Mouse (Mus musculus): ENCODE results near the gene Mest. TPM values are rescaled to one million over a fixed set of nuclear protein-coding genes. Genes with fewer than 3 reads are reported as not detected.

Mest gene
- total and polyA plus RNA-seq, 3 experiments: 0.12 to 0.31 TPM; not detected in 1

- TF ChIP-seq E2F4 (IDR thresholded peaks at IDR 0.05; ENCODE audit: borderline replicate concordance, low read depth, low read length) (no peak), RCOR1 (IDR thresholded peaks at IDR 0.05; ENCODE audit: low read depth, low read length) (peak; percentile 90), ZNF384 (IDR thresholded peaks at IDR 0.05; ENCODE audit: low read depth, low read length) (peak; percentile 69), RAD21 (IDR thresholded peaks at IDR 0.05; ENCODE audit: low read depth, low read length) (no peak), EP300 (IDR thresholded peaks at IDR 0.05; ENCODE audit: low read depth in 1 of 2, low read length in 2 of 2) (peak; percentile 92 to 95), ZKSCAN1 (IDR thresholded peaks at IDR 0.05; ENCODE audit: low read depth, low read length) (no peak), SIN3A (IDR thresholded peaks at IDR 0.05; ENCODE audit: low read length) (peak; percentile 86), ELF1 (IDR thresholded peaks at IDR 0.05; ENCODE audit: low read depth, low read length) (peak; percentile 50; the same call in 1 of the 2 replicates), GATA1 (IDR thresholded peaks at IDR 0.05; ENCODE audit: low read depth, low read length) (peak; percentile 83), JUND (IDR thresholded peaks at IDR 0.05; ENCODE audit: low read depth, low read length) (peak; percentile 96), ETS1 (IDR thresholded peaks at IDR 0.05; ENCODE audit: low read depth, low read length) (peak; percentile 91), ZMIZ1 (IDR thresholded peaks at IDR 0.05; ENCODE audit: low read depth, low read length) (peak; percentile 49; the same call in 1 of the 2 replicates), ZC3H11A (IDR thresholded peaks at IDR 0.05; ENCODE audit: low read depth, low read length) (peak; percentile 15; the same call in 1 of the 2 replicates)
Measured at GRCm38 (mm10) chr6:30681935-30682900, 41.1 kb upstream of the Mest start (continued).

GRCm38 (mm10) chr6:30684570-30684969, 38.8 kb upstream of the Mest start:
- no peak overlapping the region for H3K27ac ChIP-seq (ENCODE audit: control insufficient read depth, low read depth, low read length)
- H3K79me2 ChIP-seq (ENCODE audit: control insufficient read depth, insufficient read depth, low read length, poor library complexity): no peaks in the 10 kb centered on the region
- TF ChIP-seq BHLHE40 (IDR thresholded peaks at IDR 0.05; ENCODE audit: borderline replicate concordance, low read depth, low read length): no peak
- TF ChIP-seq GABPA (IDR thresholded peaks at IDR 0.05; ENCODE audit: low read depth, low read length): no peak
- no peak for TF ChIP-seq POLR2A (IDR thresholded peaks at IDR 0.05; ENCODE audit: control insufficient read depth in 1 of 2, insufficient read depth in 1 of 2, low read depth in 1 of 2, low read length in 2 of 2, poor library complexity in 1 of 2)
- no peak for TF ChIP-seq SMC3 (IDR thresholded peaks at IDR 0.05; ENCODE audit: low read depth, low read length)
- no peak for TF ChIP-seq UBTF (IDR thresholded peaks at IDR 0.05; ENCODE audit: borderline replicate concordance, insufficient read depth, low read depth, low read length)
- no peak for TF ChIP-seq RAD21 (IDR thresholded peaks at IDR 0.05; ENCODE audit: low read depth, low read length)
- TF ChIP-seq ZC3H11A (IDR thresholded peaks at IDR 0.05; ENCODE audit: low read depth, low read length): no peak
- no peak for TF ChIP-seq GATA1 (IDR thresholded peaks at IDR 0.05; ENCODE audit: low read depth, low read length)
- peaks cover 0 to 20% of the 10 kb centered on the region in 2 experiments; a peak in 2 of 4 replicates for H3K36me3 ChIP-seq (ENCODE audit: control insufficient read depth in 1 of 2, insufficient read depth in 2 of 2, low read length in 2 of 2)
- no peaks in the 10 kb centered on the region for H3K27me3 ChIP-seq (ENCODE audit: control insufficient read depth in 1 of 2, insufficient read depth in 2 of 2, low read length in 2 of 2)
- H3K4me3 ChIP-seq (ENCODE audit: control insufficient read depth in 1 of 2, insufficient read depth in 1 of 2, low read depth in 2 of 2, low read length in 2 of 2): no peak overlapping the region
- peaks cover 17 to 23% of the 10 kb centered on the region in 2 experiments for H3K4me1 ChIP-seq (ENCODE audit: control insufficient read depth in 1 of 2, insufficient read depth in 2 of 2, low read length in 2 of 2)
- no peak overlapping the region for H3K9ac ChIP-seq (ENCODE audit: control insufficient read depth, low read depth, low read length, poor library complexity, severe bottlenecking)
- H3K9me3 ChIP-seq (replicated peaks; ENCODE audit: insufficient read depth, low read length): no peaks in the 10 kb centered on the region
- no peak for DNase-seq (ENCODE audit: low read depth, low spot score)
